Mouse (Mus musculus): ENCODE measurements at regions not wholly inside any gene's neighbourhood (a gene's known extent, or its start where the extent isn't known, plus 50 kb on each side); places are given as distances from the start of the nearest gene placed in this dataset.

DNA sequence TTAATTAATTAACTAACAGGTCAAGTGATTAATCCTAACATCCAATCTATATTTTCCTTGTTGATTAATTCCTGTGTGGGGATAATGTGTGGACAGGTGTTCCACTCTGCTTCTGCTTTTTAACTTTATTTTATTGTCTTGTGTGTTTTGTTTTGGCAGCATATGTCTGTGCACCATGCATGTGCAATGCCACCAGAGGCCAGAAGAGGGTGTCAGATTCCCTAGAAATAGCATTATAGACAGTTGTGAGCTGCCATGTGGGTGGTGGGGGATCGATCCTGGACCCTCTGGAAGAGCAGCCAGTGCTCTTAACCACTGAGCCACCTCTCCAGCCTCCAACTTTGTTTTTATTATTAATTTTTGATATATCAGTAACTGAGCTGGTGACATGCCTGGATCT lies 65.6 kb downstream of the En1 start:
- in situ Hi-C loops (cut with MboI) = no loop called here

DNA sequence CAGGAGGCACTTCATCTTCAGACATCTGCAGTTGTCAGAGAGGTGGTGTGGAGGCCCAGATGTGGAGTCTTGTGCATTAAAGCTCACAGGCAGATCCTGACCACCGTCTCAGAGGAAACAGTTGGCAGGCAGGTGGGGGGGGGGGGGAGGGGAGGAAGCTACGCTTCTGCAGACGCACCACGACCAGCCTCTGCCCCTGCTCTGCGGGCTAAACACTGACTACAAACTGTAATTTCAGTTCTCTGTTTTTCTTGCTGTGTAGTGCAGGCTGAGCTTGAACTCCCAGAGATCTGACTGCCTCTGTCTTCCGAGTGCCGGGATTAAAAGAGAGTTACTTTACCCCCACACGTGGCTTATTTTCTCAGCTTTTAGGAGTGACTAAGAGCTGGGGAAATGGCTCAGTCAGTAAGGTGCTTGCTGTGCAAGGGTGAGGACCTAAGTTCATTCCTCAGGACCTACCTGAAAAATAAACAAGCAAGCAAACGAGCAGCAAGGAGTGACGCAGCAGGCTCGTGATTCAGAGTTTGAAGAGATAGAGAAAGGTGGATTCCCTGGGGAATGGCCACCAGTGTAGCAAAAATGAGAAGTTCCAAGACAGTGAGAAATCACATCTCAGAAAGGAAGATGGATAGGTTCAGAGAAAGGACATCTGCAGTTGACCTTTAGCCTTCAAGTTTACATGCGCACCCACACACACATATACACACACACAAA lies 81.5 kb downstream of the En1 start:
- in situ Hi-C loops (cut with MboI) = no loop called here

DNA sequence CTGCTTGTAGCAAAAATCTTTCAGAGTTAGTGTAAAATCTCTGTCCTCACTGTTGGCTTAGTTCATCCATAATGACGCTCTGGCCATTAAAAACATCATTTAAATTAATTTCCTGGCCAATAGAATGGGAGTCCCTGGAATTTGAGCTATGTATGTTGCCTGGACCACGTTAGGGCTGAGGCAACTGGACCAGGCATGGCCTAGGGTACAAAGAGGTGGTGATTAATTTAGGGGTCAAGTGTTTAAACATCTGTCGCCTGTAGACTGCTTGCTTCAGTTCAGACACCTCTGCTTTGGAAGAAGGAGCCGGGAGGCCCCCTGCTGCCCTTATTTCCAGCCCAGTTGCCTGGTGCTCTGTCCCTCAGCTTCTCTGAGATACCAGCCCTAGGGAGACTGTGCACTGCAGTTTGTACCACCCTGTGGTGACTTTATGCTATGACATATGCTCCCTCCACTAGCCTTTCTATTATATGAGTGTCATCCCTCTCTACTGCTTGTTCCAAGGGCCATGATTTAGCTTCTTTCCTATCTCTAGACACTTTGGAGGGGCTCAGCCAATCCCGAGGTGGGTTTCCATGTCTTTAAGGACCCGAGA lies 83.5 kb downstream of the En1 start:
- in situ Hi-C loops (cut with MboI) = no loop called here

DNA sequence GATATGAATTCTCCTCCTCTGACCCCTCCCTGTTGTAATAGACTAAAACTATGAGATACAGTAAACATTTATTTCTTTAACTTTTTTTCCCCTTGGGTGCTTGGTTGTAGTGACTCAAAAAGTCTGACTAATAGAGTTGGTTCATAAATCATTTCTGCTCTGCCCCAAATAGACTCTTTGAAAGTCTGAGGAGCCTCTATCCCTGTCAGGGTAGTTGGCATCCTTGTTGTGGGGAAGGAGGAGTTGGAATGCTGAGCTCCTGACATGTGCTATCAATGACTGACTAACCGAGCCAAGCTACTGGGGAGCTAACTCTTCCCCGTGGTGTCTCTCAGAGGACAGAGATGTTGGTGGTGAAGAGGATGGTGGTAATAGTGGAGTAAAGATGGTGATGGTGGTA lies 89.4 kb downstream of the En1 start:
- in situ Hi-C loops (cut with MboI) = no loop called here

DNA sequence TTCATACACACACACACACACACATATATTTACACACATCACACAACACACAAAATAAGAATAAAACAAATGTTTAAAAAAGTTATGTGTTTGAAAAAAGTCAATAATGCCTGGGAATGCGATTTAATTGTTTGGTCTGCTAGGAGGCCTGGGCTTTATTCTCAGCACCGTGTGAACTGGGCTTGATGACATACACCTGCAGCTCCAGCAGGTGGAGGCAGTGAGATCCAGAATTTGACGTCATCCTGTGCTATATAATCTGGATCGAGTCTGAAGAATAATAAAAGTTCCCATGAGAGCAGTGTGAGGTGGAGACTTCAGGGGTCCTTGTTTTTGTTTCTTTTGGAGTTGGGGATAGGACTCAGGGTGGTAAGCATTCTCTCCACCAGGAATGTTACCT lies 96.0 kb downstream of the En1 start:
- in situ Hi-C loops (cut with MboI) = no loop called here

DNA sequence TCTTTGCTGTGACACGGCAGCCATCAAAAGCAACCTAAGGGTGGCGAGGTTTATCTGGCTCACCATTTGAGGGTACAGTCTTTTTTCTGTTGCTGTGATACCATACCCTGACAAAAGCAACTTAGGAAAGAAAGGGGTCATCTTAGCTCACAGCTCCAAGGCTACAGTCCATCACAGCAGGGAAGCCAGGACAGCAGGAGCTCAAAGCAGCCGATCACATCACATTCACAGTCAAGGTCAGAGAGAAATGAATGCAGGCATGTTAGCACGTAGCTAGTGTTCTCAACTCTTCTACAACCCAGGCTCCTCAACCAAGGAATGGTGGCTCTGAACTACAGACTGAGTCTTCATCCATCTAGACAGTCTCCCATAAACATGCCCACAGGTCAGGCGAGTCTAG lies 102.0 kb downstream of the En1 start:
- in situ Hi-C loops (cut with MboI) = no loop called here

DNA sequence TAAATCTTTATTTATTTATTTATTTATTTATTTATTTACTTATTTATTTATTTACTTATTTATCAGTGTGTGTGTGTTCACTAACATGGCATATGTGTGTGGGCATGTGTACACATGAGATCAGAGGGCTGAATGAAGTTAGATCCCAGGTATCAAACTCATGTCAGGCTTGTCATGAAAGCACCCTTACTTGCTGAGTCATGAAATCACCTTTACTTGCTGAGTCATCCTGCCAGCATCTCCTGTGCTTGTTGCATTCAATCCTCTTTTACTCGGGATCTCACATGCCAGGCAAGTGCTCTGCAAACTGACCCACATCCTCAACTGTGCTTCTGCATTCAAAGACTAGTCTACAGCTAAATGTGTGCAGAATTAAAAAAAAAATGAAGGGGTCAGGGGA lies 103.8 kb downstream of the En1 start:
- in situ Hi-C loops (cut with MboI) = no loop called here

DNA sequence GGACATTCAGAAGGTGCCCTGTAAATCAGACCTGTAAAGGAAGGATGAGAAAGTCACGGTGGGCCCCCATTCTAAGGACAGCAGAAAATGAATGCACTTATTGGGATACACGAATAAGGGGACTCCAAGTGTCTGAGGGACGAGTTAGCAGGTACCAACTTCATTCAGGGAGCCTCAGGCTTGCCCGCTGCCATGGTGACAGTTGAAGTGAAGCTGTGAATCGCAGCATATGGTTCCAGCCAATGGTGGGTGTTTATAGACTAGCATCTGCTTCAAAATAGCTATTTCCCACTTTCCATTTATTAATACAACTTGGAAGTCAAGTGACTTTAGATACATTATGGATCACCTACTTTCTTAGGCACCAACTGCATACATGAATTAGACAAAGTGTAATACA lies 106.3 kb downstream of the En1 start:
- in situ Hi-C loops (cut with MboI) = no loop called here

DNA sequence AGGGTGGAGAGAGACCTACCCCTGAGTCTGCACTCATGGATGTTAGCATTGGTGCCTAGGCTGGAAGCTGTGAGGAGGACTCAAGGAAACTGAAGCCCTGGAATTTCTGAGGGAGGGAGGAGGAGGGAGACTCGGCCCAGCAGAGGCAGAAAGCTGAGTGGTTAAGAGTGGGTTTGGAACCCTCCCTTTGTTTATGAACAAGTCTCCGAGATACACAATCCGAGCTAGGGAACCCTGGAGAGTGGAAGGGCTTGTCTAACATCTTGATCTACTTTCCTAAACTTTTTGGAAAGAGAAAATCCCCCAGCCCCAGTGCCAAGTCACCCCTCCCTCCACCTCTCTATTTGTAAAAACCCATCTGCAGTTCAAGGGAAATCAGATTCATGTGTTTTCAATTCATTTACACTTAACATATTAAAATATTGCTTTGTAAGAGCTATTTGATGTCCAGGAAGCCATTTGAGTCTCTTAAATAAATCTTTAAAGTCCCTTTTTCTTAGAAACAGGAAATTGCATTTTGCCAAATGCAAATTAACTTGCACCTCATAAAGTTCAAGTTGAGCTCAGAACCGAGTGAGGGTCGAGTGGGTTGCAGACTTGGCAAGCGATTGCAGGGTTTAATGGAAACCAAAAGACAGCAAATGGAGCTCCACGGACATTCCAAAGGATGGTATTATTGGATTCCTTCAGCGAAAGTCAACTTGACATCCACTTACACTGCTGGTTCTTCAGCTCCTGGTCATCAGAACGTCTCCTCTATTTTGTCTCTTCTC lies 113.1 kb downstream of the En1 start:
- in situ Hi-C loops (cut with MboI) = no loop called here

DNA sequence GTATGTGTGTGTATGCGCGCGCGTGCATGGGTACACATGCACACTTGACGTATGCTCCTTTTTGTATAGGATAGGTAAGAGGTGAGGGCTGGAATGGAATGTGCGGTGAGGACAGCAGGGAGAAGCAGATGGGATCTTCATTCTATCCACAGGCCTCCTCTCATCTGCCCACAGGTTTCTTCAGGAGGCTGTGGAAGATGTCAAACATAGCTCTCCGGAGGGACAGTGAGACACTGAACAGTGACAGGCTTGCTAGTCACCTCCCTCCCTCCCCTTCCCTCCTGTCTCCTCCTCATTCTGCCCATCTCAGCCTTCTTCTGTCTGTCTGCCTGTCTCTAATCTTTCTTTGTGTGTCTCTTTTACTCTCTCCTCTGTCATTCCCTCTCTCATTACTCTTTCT lies 124.6 kb downstream of the En1 start:
- in situ Hi-C loops (cut with MboI) = no loop called here

DNA sequence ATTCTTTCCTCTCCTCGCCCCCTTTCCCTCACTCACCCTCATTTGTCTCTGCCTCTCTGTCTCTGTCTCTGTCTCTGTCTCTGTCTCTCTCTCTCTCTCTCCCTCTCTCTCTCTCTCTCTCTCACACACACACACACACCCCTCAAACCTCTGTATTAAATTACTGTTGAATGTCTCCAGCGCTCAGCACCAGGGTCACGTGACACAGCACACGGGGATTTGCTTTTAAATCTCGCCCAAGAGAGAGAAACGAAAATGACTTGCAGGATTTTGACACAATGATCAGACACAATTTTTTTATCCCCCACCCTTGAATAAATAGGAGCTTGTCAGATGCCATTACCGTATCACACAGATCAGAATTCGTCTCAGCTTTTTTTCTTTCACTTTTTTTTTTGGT lies 125.2 kb downstream of the En1 start:
- in situ Hi-C loops (cut with MboI) = no loop called here

DNA sequence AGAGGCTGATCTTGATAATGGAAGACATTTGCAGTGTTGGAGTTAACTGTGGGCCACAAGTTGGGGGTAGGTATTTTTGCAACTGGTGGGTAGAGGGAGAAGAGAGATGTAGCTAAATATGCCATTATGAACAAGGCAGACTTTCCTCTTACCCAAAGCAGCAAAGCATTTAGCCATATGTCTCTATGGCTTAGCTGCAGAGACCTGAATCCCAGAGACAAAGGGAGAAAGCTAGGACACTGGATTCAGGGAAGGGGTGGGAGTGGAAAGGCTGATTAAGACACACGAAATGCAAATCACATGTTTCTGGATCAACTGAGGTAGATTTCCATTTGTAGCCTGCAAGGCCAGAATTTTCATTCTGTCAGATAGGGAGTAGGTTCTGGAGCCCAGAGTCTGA lies 129.8 kb downstream of the En1 start:
- in situ Hi-C loops (cut with MboI) = no loop called here

DNA sequence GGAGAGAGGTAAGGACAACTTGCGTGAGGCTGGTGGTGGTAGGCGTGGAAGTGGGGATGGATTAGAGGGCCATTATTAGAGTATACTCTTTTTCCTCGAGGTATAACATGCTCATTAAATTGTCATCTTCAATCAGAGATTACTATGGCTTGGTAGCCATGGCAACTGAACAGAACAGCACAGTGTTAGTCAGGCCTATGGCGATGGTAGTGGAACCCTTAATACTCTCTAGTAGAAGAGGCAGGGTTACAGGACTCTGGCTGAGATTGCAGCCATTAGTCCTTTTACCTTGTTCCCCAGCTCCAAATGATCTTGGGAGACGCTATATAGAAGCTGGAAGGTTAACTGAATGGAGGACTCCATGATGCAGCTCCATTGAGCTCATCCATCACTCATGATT lies 131.5 kb downstream of the En1 start:
- in situ Hi-C loops (cut with MboI) = no loop called here

DNA sequence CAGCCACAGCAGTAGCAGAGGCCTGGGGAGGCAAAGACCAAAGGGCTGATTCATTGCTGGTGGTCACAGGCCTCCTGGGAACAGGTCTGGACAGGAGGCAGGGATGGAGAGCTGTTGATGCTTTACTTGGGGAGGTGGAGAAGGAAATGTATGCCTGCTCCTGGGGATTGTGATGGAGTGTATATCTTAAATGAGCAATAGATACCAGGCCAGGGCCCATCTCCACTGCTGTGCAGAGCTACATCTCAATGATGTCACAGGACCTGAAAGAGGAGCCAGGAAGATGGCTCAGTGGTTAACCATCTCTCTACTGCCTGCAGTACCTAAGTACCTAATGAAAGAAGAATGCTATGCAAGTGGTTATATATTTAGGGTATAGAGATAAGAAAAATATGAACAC lies 132.6 kb downstream of the En1 start:
- in situ Hi-C loops (cut with MboI) = no loop called here

DNA sequence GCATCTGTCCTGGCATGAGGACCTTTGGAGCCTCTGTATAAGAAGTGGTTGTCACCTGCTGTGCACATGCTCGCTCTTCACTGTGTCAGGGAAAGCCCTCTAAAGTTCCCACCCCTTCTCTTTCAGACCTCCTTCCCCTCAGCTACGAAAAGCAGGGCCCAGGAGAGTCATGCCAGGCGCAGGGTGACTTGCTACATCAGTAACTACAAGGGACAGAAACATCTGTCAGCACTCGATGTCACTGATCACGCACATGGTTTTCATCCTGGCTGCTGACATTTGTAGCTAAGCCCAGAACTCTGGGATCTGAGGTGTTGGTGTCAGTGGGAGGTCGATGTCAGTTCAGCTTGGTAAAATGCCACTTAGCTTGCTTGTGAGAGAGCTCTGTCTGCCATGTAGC lies 137.3 kb downstream of the En1 start:
- in situ Hi-C loops (cut with MboI) = no loop called here

DNA sequence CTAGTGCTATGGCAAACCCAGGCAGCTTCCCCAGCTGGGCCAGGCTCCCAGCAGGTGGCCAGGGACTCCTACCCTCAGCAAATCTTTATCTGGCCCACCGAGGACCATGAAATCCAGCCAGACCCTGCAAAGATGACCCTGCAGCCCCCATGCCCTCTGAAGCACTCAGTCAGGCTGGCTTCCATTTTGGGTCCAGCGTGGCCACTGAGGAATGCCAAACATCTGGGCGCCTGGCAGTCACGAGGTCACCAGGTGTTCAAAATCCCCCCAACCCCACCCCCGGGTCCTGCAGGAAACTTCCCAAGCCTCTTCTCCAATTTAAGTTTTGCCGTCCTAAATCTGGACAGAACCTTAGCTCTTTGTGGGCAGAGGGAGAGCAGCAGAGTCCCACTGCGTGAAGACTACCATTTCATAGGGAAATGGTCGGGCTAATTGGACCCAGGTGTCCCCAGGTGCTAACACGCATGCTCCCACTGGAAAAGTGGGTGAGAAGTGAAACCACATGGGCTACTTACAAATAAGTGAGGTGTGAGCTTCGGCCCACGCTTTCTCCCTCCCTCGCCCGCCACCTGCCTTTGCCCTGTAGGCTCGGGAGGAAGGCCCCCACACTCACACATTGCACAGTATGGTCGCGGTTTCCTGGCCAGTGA lies 139.0 kb downstream of the En1 start:
- in situ Hi-C loops (cut with MboI) = no loop called here

DNA sequence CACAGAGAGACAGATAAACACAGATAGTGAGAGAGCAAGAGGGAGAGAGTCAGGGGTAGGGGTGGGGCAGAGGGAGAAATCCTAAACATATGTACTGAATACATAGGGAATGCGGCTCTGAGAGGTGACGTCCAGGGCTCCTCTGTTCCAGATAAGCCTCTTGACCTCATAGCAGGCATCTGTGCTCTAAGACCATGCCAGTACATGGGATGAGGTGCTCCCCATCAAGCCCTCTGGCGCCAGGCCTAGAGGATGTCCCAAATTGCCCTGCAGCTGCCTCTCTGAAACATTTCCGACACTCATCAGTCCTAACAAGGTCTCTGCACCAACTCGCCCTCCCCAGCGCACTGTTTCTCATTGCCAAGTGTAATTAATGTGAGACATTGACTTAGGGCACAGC lies 146.7 kb downstream of the En1 start:
- in situ Hi-C loops (cut with MboI) = no loop called here

DNA sequence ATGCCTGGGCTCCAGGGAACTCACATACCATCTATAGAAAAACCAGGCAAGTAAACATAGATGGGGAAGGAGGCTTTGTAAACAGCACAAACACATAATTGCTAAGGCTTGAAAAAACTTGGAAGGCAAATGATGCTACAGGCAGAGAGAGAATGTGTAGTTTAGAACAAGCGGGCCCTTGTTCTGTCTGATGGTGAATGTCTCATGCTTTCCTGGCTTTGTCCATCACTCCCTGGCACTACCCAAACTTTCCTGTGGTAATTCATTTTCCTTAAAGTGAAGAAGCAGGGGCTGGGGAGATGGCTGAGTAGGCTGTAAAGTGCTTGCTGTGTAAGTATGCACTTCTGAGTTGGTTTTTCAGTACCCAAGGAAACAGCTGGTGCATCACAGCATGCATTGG lies 151.2 kb downstream of the En1 start:
- in situ Hi-C loops (cut with MboI) = no loop called here

DNA sequence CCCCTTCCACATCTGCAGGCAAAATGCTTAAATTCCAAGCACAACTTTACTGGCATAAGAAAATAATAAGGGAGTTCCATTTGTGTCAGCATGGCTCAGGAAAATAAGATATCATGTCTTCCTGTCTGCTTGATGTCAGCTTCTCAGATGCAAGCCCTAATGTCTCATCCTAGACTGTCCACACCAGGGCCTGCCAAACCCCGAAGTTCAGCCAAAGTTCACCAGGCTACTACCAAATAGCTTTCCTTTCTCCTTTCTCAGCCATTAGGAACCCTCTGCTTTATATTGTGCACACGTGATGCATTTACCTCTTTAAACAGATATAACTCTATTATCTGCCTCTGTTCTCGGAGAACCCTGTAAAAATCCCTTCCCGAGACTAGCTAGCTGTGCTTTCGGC lies 152.1 kb downstream of the En1 start:
- in situ Hi-C loops (cut with MboI) = no loop called here

DNA sequence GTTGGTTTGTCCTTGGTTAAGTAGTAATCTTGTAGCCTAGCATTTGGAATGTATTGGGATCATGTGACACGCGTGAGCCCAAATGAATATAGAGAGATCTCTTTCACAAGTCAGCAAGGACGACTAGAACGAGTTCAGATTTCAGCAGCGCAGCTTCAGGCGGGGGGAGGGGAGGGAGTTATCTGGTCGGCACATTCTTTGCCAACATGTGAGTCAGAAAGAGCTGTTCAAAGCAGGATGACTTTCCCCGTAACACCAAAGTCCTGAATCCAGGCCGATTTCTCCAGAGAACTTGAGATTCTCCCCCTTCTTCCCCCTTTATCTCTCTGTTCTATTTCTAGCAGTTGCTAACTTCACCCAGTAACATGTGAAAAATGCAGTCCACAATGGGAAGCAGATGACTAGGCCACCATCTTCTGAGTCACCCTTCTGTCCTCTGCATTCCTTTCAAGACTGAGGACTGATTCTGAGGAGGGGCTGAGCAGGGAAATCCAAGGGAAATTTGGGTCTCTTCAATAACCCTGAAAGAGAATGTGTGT lies 155.1 kb downstream of the En1 start:
- in situ Hi-C loops (cut with MboI) = no loop called here

DNA sequence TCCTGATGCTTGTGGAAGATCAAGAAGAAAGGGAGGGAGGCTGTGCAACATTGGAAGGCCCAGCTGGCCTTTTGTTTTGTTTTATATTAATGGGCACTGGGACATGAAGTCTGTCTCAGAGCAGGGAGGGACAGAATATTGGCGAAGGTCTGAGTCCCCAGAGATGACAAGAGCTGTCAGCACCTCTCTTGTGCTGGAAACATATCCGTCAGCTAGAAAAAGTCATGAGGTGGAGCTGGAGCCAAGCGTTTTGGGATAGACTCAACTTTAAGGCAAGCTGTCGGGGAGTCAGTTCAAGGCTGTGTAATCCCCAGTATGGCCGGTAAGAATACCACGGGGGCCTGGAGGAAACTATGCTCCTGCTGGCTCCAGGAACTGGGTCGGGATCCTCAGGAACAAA lies 156.0 kb downstream of the En1 start:
- in situ Hi-C loops (cut with MboI) = no loop called here

DNA sequence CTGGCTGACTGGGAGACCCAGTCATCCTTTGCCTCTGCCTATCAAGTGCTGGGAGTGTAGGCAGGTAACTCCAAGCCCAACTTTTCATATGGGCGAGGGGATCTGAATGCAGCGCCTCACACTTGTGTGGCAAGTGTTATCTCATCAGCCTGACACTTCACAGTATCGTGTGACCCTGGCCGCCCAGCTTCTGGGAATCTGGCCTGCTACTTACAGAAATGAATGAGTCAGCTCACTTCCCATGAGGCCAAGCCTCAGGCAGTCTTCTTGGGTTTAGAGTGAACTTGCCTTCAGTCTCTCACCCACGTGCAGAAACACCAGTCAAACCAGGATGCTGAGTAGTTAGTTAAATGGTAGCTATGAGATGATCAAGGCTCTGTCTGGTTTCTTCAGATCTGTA lies 156.5 kb downstream of the En1 start:
- in situ Hi-C loops (cut with MboI) = no loop called here

DNA sequence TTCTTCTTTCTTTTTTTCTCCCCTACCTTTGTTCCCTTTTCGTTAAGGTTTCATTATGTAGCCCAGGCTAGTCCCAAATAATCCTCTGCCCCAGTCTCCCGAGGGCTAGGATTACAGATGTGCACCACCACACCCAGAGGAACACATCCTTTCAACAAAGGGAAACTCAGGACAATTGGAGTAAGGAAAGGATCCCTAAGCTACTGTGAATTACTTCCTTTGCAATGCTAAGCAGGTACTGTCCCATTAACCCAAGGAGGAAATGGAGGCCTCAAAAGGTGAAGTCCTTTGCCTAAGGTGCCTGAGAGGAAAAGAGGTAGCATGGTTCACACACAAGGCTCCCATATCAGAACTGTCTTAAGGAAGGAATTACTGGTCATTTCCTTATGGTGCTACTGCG lies 157.2 kb downstream of the En1 start:
- in situ Hi-C loops (cut with MboI) = no loop called here

All from mature B cell (primary cell).